Mouse (Mus musculus): ENCODE data around the gene Car10.

The Car10 gene

GRCm38 (mm10) chr11:93509527-93510235, 411.9 kb downstream of the Car10 start:
- 79% methylated on average over 11 of the region's 11 CpGs for WGBS

GRCm38 (mm10) chr11:93512843-93513242, 415.0 kb downstream of the Car10 start:
- WGBS, result 90% methylated on average over 2 of the region's 2 CpGs

GRCm38 (mm10) chr11:93514396-93514795, 416.6 kb downstream of the Car10 start:
- 40% methylated on average over 2 of the region's 2 CpGs for WGBS

- 72% methylated on average over 6 of the region's 6 CpGs for WGBS
Observed at GRCm38 (mm10) chr11:93515566-93515965, 417.7 kb downstream of the Car10 start.

- WGBS, result 90% methylated on average over 9 of the region's 9 CpGs
Observed at GRCm38 (mm10) chr11:93516216-93516615, 418.4 kb downstream of the Car10 start.

- WGBS, result 41% methylated on average over 2 of the region's 2 CpGs
Observed at GRCm38 (mm10) chr11:93516946-93517345, 419.1 kb downstream of the Car10 start.

GRCm38 (mm10) chr11:93522501-93522900, 424.7 kb downstream of the Car10 start:
- 50% methylated on average over 3 of the region's 3 CpGs for WGBS

GRCm38 (mm10) chr11:93525921-93526320, 428.1 kb downstream of the Car10 start:
- 72% methylated on average over 3 of the region's 3 CpGs for WGBS

- 39% methylated on average over 7 of the region's 7 CpGs for WGBS
Observed at GRCm38 (mm10) chr11:93531029-93531680, 433.3 kb downstream of the Car10 start.

- 92% methylated on average over 6 of the region's 6 CpGs for WGBS
Observed at GRCm38 (mm10) chr11:93536244-93536643, 438.4 kb downstream of the Car10 start.

- 69% methylated on average over 5 of the region's 5 CpGs for WGBS
Observed at GRCm38 (mm10) chr11:93548904-93549303, 451.1 kb downstream of the Car10 start.

- WGBS, result 17% methylated on average over 3 of the region's 3 CpGs
Observed at GRCm38 (mm10) chr11:93550908-93551307, 453.1 kb downstream of the Car10 start.

GRCm38 (mm10) chr11:93559118-93559517, 461.3 kb downstream of the Car10 start:
- WGBS, result 73% methylated on average over 3 of the region's 3 CpGs

GRCm38 (mm10) chr11:93560570-93560969, 462.7 kb downstream of the Car10 start:
- 68% methylated on average over 7 of the region's 7 CpGs for WGBS

- WGBS, result 39% methylated on average over 3 of the region's 3 CpGs
Observed at GRCm38 (mm10) chr11:93565756-93566155, 467.9 kb downstream of the Car10 start.

GRCm38 (mm10) chr11:93571917-93572641, 474.3 kb downstream of the Car10 start:
- WGBS, result 71% methylated on average over 11 of the region's 11 CpGs

- 46% methylated on average over 2 of the region's 2 CpGs for WGBS
Observed at GRCm38 (mm10) chr11:93577441-93577840, 479.6 kb downstream of the Car10 start.

- 94% methylated on average over 1 of the region's 1 CpGs for WGBS
Observed at GRCm38 (mm10) chr11:93579626-93580025, 481.8 kb downstream of the Car10 start.

GRCm38 (mm10) chr11:93581326-93581725, 483.5 kb downstream of the Car10 start:
- WGBS, result 34% methylated on average over 4 of the region's 4 CpGs

GRCm38 (mm10) chr11:93587788-93588187, 490.0 kb downstream of the Car10 start:
- 43% methylated on average over 4 of the region's 4 CpGs for WGBS

- WGBS, result 45% methylated on average over 3 of the region's 3 CpGs
Observed at GRCm38 (mm10) chr11:93590652-93591051, 492.8 kb downstream of the Car10 start.

GRCm38 (mm10) chr11:93594033-93594432, 496.2 kb downstream of the Car10 start:
- WGBS, result 75% methylated on average over 2 of the region's 2 CpGs

GRCm38 (mm10) chr11:93598175-93598574, 500.3 kb downstream of the Car10 start:
- WGBS, result 30% methylated on average over 4 of the region's 4 CpGs

Data from cerebral cortex, adult 2 months (tissue).